Mouse (Mus musculus) c-Kit-positive CD71-positive TER-119-positive erythroid progenitor cells, embryonic 14.5 days (primary cell): ENCODE data around the gene Lekr1.

Source experiments
- DNase-seq: peaks from one replicate; pipeline ENCODE4 v3.0.0-alpha.2; 2013; ENCODE audit warnings: low spot score

Gene Lekr1

DNA sequence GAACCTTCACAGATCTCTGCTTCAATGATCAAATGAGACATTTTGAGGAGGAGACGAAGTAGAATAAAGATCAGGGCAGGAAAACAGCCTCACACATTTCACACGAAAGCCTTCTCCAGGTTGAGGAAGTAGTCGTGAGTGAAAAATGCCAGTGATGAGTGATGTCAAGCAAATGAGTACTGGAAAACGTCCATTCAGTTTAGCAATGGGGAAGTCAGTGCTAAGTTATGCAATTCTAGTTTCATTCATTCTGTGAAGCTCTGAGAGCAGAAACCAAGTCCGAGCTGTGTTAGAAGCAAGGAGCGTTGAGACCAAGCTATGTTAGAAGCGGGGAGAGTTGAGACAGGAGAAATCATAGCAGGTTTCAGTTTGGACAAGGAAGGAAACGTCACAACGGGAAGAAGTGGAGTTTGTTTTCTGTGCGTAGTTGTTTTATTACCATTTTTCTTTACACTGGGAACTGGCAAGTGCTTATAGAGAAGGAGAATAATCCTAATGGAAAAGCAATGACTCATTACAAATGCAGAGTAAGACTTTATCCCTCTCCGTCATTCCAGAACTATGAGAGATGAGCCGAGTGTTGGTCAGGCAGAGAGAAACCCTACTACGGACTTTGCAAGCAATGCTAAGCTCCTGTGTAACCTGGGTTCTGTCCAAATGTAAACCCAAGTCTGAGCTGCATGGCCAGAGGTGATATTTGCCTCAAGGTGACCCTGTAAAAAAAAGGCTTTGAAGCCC is 207.2 kb downstream of the Lekr1 start:
- DNase-seq, result no peak
